11 mouse cellular contexts compared by ENCODE assay signal in genomic region chr16:92654294-92654950, GRCm38 (mm10).
DNase-seq lines count a peak whose midpoint lies in the region; ATAC-seq and TF ChIP-seq lines count a peak whose summit lies in the region.
"Had no signal": no experiment of that assay in that cellular context is flagged by ENCODE, and none has a peak within 500 bp of the region (broad histone marks: within the 10 kb centered on the region; RNA-seq: fewer than 3 reads in every experiment).

No protein-coding gene starts in this region.

- H3K27me3 ChIP-seq in forebrain, embryonic 10.5 days (ENCODE audit: poor library complexity, severe bottlenecking), result no peaks in the 10 kb centered on the region
- no peaks in the 10 kb centered on the region for H3K27me3 ChIP-seq in forebrain, embryonic 15.5 days
- H3K27me3 ChIP-seq in lung, embryonic 14.5 days (ENCODE audit: insufficient read depth, low read length), result no peaks in the 10 kb centered on the region
- no peaks in the 10 kb centered on the region for H3K27me3 ChIP-seq in embryonic facial prominence, embryonic 14.5 days (replicated peaks; ENCODE audit: control insufficient read depth, insufficient read depth, low read length)
- H3K27me3 ChIP-seq: liver, embryonic 15.5 days had no signal

- WGBS in forebrain, embryonic 10.5 days, result 37% methylated on average over 5 of the region's 5 CpGs
- 25% methylated on average over 5 of the region's 5 CpGs for WGBS in forebrain, embryonic 15.5 days
- 30% methylated on average over 5 of the region's 5 CpGs for WGBS in lung, embryonic 14.5 days
- 28% methylated on average over 5 of the region's 5 CpGs for WGBS in embryonic facial prominence, embryonic 14.5 days
- WGBS in olfactory bulb, adult 2 months, result 25% methylated on average over 5 of the region's 5 CpGs

- no peak overlapping the region for H3K4me3 ChIP-seq in forebrain, embryonic 10.5 days
- H3K4me3 ChIP-seq in forebrain, embryonic 15.5 days, result no peak overlapping the region
- H3K4me3 ChIP-seq in lung, embryonic 14.5 days (ENCODE audit: low read depth, low read length), result no peak overlapping the region
- H3K4me3 ChIP-seq in embryonic facial prominence, embryonic 14.5 days (ENCODE audit: low read depth, low read length), result no peak overlapping the region
- no peak overlapping the region for H3K4me3 ChIP-seq in olfactory bulb, adult 2 months (ENCODE audit: insufficient read depth, low read depth, low read length)
- H3K4me3 ChIP-seq: liver, embryonic 15.5 days had no signal

- H3K36me3 ChIP-seq in forebrain, embryonic 10.5 days (replicated peaks), result no peaks in the 10 kb centered on the region
- no peaks in the 10 kb centered on the region for H3K36me3 ChIP-seq in forebrain, embryonic 15.5 days
- no peaks in the 10 kb centered on the region for H3K36me3 ChIP-seq in lung, embryonic 14.5 days (ENCODE audit: insufficient read depth)
- peaks cover 4% of the 10 kb centered on the region; the same call in 1 of the 2 replicates for H3K36me3 ChIP-seq in embryonic facial prominence, embryonic 14.5 days (ENCODE audit: control insufficient read depth, insufficient read depth, low read length)

- no peaks in the 10 kb centered on the region for H3K9me3 ChIP-seq in forebrain, embryonic 10.5 days
- no peaks in the 10 kb centered on the region for H3K9me3 ChIP-seq in forebrain, embryonic 15.5 days
- no peaks in the 10 kb centered on the region for H3K9me3 ChIP-seq in lung, embryonic 14.5 days (ENCODE audit: low read depth, low read length)
- H3K9me3 ChIP-seq in embryonic facial prominence, embryonic 14.5 days (ENCODE audit: control insufficient read depth, low read length), result no peaks in the 10 kb centered on the region
- H3K9me3 ChIP-seq: liver, embryonic 15.5 days had no signal

- H3K27ac ChIP-seq in forebrain, embryonic 10.5 days, result peak overlapping the region; percentile 21
- no peak overlapping the region for H3K27ac ChIP-seq in forebrain, embryonic 15.5 days (replicated peaks)
- H3K27ac ChIP-seq in lung, embryonic 14.5 days (ENCODE audit: low read depth), result peak overlapping the region; percentile 54; the same call in 1 of the 2 replicates
- peak overlapping the region; percentile 77 for H3K27ac ChIP-seq in embryonic facial prominence, embryonic 14.5 days (replicated peaks; ENCODE audit: low read depth, low read length)
- 0 out of 2 replicates have a peak overlapping the region, but pooled peaks have one; percentile 50 for H3K27ac ChIP-seq in olfactory bulb, adult 2 months (ENCODE audit: insufficient read depth, low read depth, low read length)
- H3K27ac ChIP-seq: liver, embryonic 15.5 days had no signal

- ATAC-seq in forebrain, embryonic 15.5 days (replicated peaks), result no peak
- ATAC-seq in lung, embryonic 14.5 days (ENCODE audit: insufficient read depth), result peak; percentile 44; the same call in 1 of the 2 replicates
- ATAC-seq in embryonic facial prominence, embryonic 14.5 days (ENCODE audit: low read depth), result peak; percentile 42
- no peak; the same call in 1 of the 2 replicates for ATAC-seq in megakaryocyte progenitor cell, adult 5-6 weeks (replicated peaks; ENCODE audit: poor library complexity)

- peaks cover 38% of the 10 kb centered on the region for H3K4me1 ChIP-seq in forebrain, embryonic 10.5 days
- 0 out of 2 replicates have a peak, but pooled peaks cover 5% of the 10 kb centered on the region for H3K4me1 ChIP-seq in forebrain, embryonic 15.5 days
- peaks cover 13% of the 10 kb centered on the region for H3K4me1 ChIP-seq in lung, embryonic 14.5 days (ENCODE audit: insufficient read depth)
- peaks cover 21% of the 10 kb centered on the region for H3K4me1 ChIP-seq in embryonic facial prominence, embryonic 14.5 days (ENCODE audit: control insufficient read depth, insufficient read depth, low read length)
- H3K4me1 ChIP-seq in olfactory bulb, adult 2 months (ENCODE audit: control insufficient read depth, insufficient read depth, low read length), result peaks cover 8% of the 10 kb centered on the region

- no peak for TF ChIP-seq CTCF in lung, embryonic 14.5 days (IDR thresholded peaks at IDR 0.05; ENCODE audit: low read depth)
- TF ChIP-seq CTCF in olfactory bulb, adult 2 months (IDR thresholded peaks at IDR 0.05; ENCODE audit: insufficient read depth, low read depth, low read length), result no peak

- no peak overlapping the region for H3K4me2 ChIP-seq in forebrain, embryonic 15.5 days (replicated peaks)
- no peak overlapping the region for H3K4me2 ChIP-seq in lung, embryonic 14.5 days
- no peak overlapping the region for H3K4me2 ChIP-seq in embryonic facial prominence, embryonic 14.5 days (ENCODE audit: low read depth, low read length)
- H3K4me2 ChIP-seq: liver, embryonic 15.5 days had no signal

- H3K9ac ChIP-seq in forebrain, embryonic 15.5 days (replicated peaks), result no peak overlapping the region
- H3K9ac ChIP-seq in lung, embryonic 14.5 days, result no peak overlapping the region
- H3K9ac ChIP-seq in embryonic facial prominence, embryonic 14.5 days (ENCODE audit: low read depth, low read length), result no peak overlapping the region
- H3K9ac ChIP-seq: liver, embryonic 15.5 days had no signal

- TF ChIP-seq POLR2A in olfactory bulb, adult 2 months (IDR thresholded peaks at IDR 0.05; ENCODE audit: insufficient read depth, low read depth, low read length), result no peak

- DNase-seq in forebrain, embryonic 10.5 days (ENCODE audit: extremely low spot score, low spot score), result no peak
- DNase-seq in lung, embryonic 14.5 days, result peak; percentile 46
- DNase-seq in lung, postnatal 25 days (ENCODE audit: low spot score), result no peak
- peak; percentile 70 for DNase-seq in embryonic facial prominence, embryonic 14.5 days (ENCODE audit: low spot score)
- no peak for DNase-seq in layer of hippocampus, postnatal 36 days
- DNase-seq: layer of hippocampus, adult 9-11 months; right cerebral cortex, adult 18-20 months had no signal

Comparison
In these comparisons a context has a peak if more than half of its experiments do, and no peak if none do; other contexts are left out.
1. DNase-seq: peak in lung, embryonic 14.5 days (single experiment) and embryonic facial prominence, embryonic 14.5 days (single experiment); none in forebrain, embryonic 10.5 days (single experiment), lung, postnatal 25 days (single experiment) and layer of hippocampus, postnatal 36 days (0 of 2).
2. ATAC-seq: peak in lung, embryonic 14.5 days (single experiment) and embryonic facial prominence, embryonic 14.5 days (single experiment); none in forebrain, embryonic 15.5 days (single experiment) and megakaryocyte progenitor cell, adult 5-6 weeks (single experiment).